Mouse (Mus musculus) liver, postnatal 0 days (tissue): ENCODE measurements around the gene Caskin1. TPM values are rescaled to one million over a fixed set of nuclear protein-coding genes. Genes with fewer than 3 reads are reported as not detected.

Experiments used
- ATAC-seq: fragments of 200-750 bp; cut with Nextera tagmentation; 2 replicates; pipeline ENCODE4 v1.8.0; 2017; ENCODE audit warnings: mild to moderate bottlenecking, moderate library complexity
- DNase-seq: peaks from one replicate; pipeline ENCODE4 v3.0.0-alpha.2; 2016
- H3K27ac ChIP-seq: fragments of 300-500 bp; sonication (generic); 2 replicates; pipeline ENCODE4 v1.5.1; 2014; ENCODE audit warnings: antibody characterized with exemption, moderate library complexity, mild to moderate bottlenecking, low read depth
- H3K27me3 ChIP-seq: fragments of 300-500 bp; sonication (generic); 2 replicates; pipeline ENCODE4 v1.6.1; 2014; ENCODE audit warnings: low read length, control low read depth, mixed read lengths; ENCODE audit not compliant: insufficient read depth
- H3K36me3 ChIP-seq: fragments of 300-500 bp; sonication (generic); replicated peaks from 2 replicates; pipeline ENCODE4 v1.6.1; 2014; ENCODE audit warnings: mild to moderate bottlenecking, control low read depth, low read length, moderate library complexity, mixed read lengths; ENCODE audit not compliant: insufficient read depth
- H3K4me1 ChIP-seq: fragments of 300-500 bp; sonication (generic); 2 replicates; pipeline ENCODE4 v1.6.1; 2014; ENCODE audit warnings: antibody characterized with exemption, mild to moderate bottlenecking, control low read depth; ENCODE audit not compliant: insufficient read depth
- H3K4me2 ChIP-seq: fragments of 300-500 bp; sonication (generic); 2 replicates; pipeline ENCODE4 v1.6.1; 2014; ENCODE audit warnings: low read depth, mild to moderate bottlenecking, low read length, moderate library complexity, mixed read lengths
- H3K4me3 ChIP-seq: fragments of 300-500 bp; sonication (generic); 2 replicates; pipeline ENCODE4 v1.5.1; 2014; ENCODE audit warnings: low read depth, low read length
- H3K9ac ChIP-seq: fragments of 300-500 bp; sonication (generic); replicated peaks from 2 replicates; pipeline ENCODE4 v1.6.1; 2014; ENCODE audit warnings: mild to moderate bottlenecking, moderate library complexity
- H3K9me3 ChIP-seq: fragments of 300-500 bp; sonication (generic); 2 replicates; pipeline ENCODE4 v1.6.1; 2016; ENCODE audit warnings: mild to moderate bottlenecking, control low read depth, low read length, mixed read lengths
- CTCF ChIP-seq: sonication (generic); IDR thresholded peaks from 2 replicates; pipeline ENCODE4 v1.5.1; 2016; ENCODE audit warnings: antibody characterized with exemption, low read depth
- EP300 ChIP-seq: IDR thresholded peaks from 2 replicates; pipeline ENCODE4 v1.6.1; 2016; ENCODE audit warnings: antibody characterized with exemption, low read depth, mild to moderate bottlenecking
- WGBS: fragments of 180-500 bp; shearing (Covaris S2); extraction: QIAGEN DNeasy Blood & Tissue Kit; methylation state at CpG from one replicate; pipeline ENCODE4 v1.1.7; 2014; ENCODE audit not compliant: insufficient replicate concordance; 5-methylcytosine and 5-hydroxymethylcytosine counted together
- polyA plus RNA-seq: library from polyadenylated mRNA; unstranded; fragments of >200 nt; fragmentation: Nextera tagmentation; extraction: Ambion mirVana; gene quantifications from 2 replicates; pipeline ENCODE4 v1.2.1, GENCODE M21; 2015

The Caskin1 gene
- polyA plus RNA-seq, 1 experiment from 2014 or later, result not detected

GRCm38 (mm10) chr17:24534160-24534718 is 45.8 kb downstream of the Caskin1 start, which contains the start of gene Rab26:
TSS of gene Rab26 (minus strand) at chr17:24534210.
- ATAC-seq (no peak), DNase-seq (no peak)
- Histone ChIP-seq H3K27me3 (no peaks in the 10 kb centered on the region), H3K9me3 (no peaks in the 10 kb centered on the region), H3K4me1 (peaks cover 23% of the 10 kb centered on the region), H3K27ac (no peak within 1 kb of the TSS), H3K9ac (peak within 1 kb of the TSS; percentile 3; the same call in 1 of the 2 replicates), H3K4me3 (peak within 1 kb of the TSS; percentile 24), H3K4me2 (peak within 1 kb of the TSS; percentile 64), H3K36me3 (peaks cover 12% of the 10 kb centered on the region)
- WGBS, result 72% methylated on average over 8 of the region's 8 CpGs
- TF ChIP-seq EP300 (no peak), CTCF (no peak)

GRCm38 (mm10) chr17:24535300-24535699 is 46.9 kb downstream of the Caskin1 start:
- Histone ChIP-seq H3K4me1 (peaks cover 13% of the 10 kb centered on the region), H3K36me3 (peaks cover 3% of the 10 kb centered on the region; the same call in 1 of the 2 replicates), H3K4me2 (no peak overlapping the region), H3K27me3 (no peaks in the 10 kb centered on the region), H3K9ac (no peak overlapping the region), H3K4me3 (no peak overlapping the region), H3K27ac (no peak overlapping the region), H3K9me3 (no peaks in the 10 kb centered on the region)
- WGBS, result 67% methylated on average over 5 of the region's 5 CpGs
- no peak for DNase-seq
- ATAC-seq, result no peak
- TF ChIP-seq EP300 (no peak), CTCF (no peak)

GRCm38 (mm10) chr17:24537536-24537935 is 49.1 kb downstream of the Caskin1 start:
- no peak for TF ChIP-seq CTCF
- no peak for TF ChIP-seq EP300
- H3K36me3 ChIP-seq, result no peaks in the 10 kb centered on the region
- H3K27ac ChIP-seq, result no peak overlapping the region
- DNase-seq (no peak), ATAC-seq (no peak)
- no peaks in the 10 kb centered on the region for H3K27me3 ChIP-seq
- peaks cover 10% of the 10 kb centered on the region for H3K4me1 ChIP-seq
- H3K9me3 ChIP-seq, result no peaks in the 10 kb centered on the region
- H3K4me3 ChIP-seq, result no peak overlapping the region
- H3K9ac ChIP-seq, result no peak overlapping the region
- 33% methylated on average over 3 of the region's 3 CpGs for whole genome bisulfite sequencing
- H3K4me2 ChIP-seq, result no peak overlapping the region

- 53% methylated on average over 8 of the region's 8 CpGs for WGBS
- no peak overlapping the region for H3K4me2 ChIP-seq
- ATAC-seq (no peak), DNase-seq (peak; percentile 47)
- no peaks in the 10 kb centered on the region for H3K27me3 ChIP-seq
- H3K4me1 ChIP-seq, result no peaks in the 10 kb centered on the region
- TF ChIP-seq EP300 (no peak), CTCF (peak; percentile 62)
- no peak overlapping the region for H3K9ac ChIP-seq
- no peaks in the 10 kb centered on the region for H3K36me3 ChIP-seq
- no peaks in the 10 kb centered on the region for H3K9me3 ChIP-seq
- no peak overlapping the region for H3K27ac ChIP-seq
- H3K4me3 ChIP-seq, result no peak overlapping the region
Observed at GRCm38 (mm10) chr17:24538950-24539349, 50.5 kb downstream of the Caskin1 start.

GRCm38 (mm10) chr17:24540375-24540774 is 52.0 kb downstream of the Caskin1 start:
- TF ChIP-seq EP300 (no peak), CTCF (peak; percentile 93)
- Histone ChIP-seq H3K4me2 (no peak overlapping the region), H3K4me3 (no peak overlapping the region), H3K4me1 (no peaks in the 10 kb centered on the region), H3K9me3 (no peaks in the 10 kb centered on the region), H3K27me3 (no peaks in the 10 kb centered on the region), H3K9ac (no peak overlapping the region), H3K36me3 (no peaks in the 10 kb centered on the region), H3K27ac (no peak overlapping the region)
- DNase-seq (peak; percentile 68), ATAC-seq (peak; percentile 72)
- 7% methylated on average over 3 of the region's 3 CpGs for WGBS

GRCm38 (mm10) chr17:24544613-24545012 is 56.2 kb downstream of the Caskin1 start:
- Histone ChIP-seq H3K27me3 (no peaks in the 10 kb centered on the region), H3K4me1 (peaks cover 7% of the 10 kb centered on the region), H3K27ac (no peak overlapping the region), H3K9me3 (no peaks in the 10 kb centered on the region), H3K4me2 (no peak overlapping the region), H3K4me3 (no peak overlapping the region), H3K9ac (no peak overlapping the region), H3K36me3 (no peaks in the 10 kb centered on the region)
- TF ChIP-seq CTCF, result no peak
- no peak for TF ChIP-seq EP300
- ATAC-seq (no peak), DNase-seq (no peak)
- WGBS, result 49% methylated on average over 12 of the region's 12 CpGs
